Mouse (Mus musculus) limb, embryonic 14.5 days (tissue): ENCODE data around the gene Noxred1. TPM values are rescaled to one million over a fixed set of nuclear protein-coding genes. Genes with fewer than 3 reads are reported as not detected.

Source experiments
- ATAC-seq: fragments of 200-750 bp; cut with Nextera tagmentation; 2 replicates; pipeline ENCODE4 v1.8.0; 2017; ENCODE audit warnings: low read depth, moderate number of reproducible peaks, moderate TSS enrichment; ENCODE audit not compliant: low FRiP score
- DNase-seq: peaks from one replicate; pipeline ENCODE4 v3.0.0-alpha.2; 2015; ENCODE audit warnings: low spot score
- H3K27ac ChIP-seq: fragments of 300-500 bp; sonication (generic); replicated peaks from 2 replicates; pipeline ENCODE4 v1.5.1; 2014; ENCODE audit warnings: low read depth, mild to moderate bottlenecking, low read length, moderate library complexity, mixed read lengths
- H3K27me3 ChIP-seq: fragments of 300-500 bp; sonication (generic); 2 replicates; pipeline ENCODE4 v1.6.1; 2014; ENCODE audit warnings: low read length, mixed read lengths; ENCODE audit not compliant: control insufficient read depth, insufficient read depth
- H3K36me3 ChIP-seq: fragments of 300-500 bp; sonication (generic); 2 replicates; pipeline ENCODE4 v1.6.1; 2014; ENCODE audit warnings: mild to moderate bottlenecking, low read length, moderate library complexity, mixed read lengths; ENCODE audit not compliant: control insufficient read depth, insufficient read depth
- H3K4me1 ChIP-seq: fragments of 300-500 bp; sonication (generic); 2 replicates; pipeline ENCODE4 v1.6.1; 2014; ENCODE audit warnings: antibody characterized with exemption, low read length, mixed read lengths; ENCODE audit not compliant: control insufficient read depth, insufficient read depth
- H3K4me2 ChIP-seq: fragments of 300-500 bp; sonication (generic); replicated peaks from 2 replicates; pipeline ENCODE4 v1.6.1; 2014; ENCODE audit warnings: low read depth, mild to moderate bottlenecking, low read length, moderate library complexity; ENCODE audit not compliant: severe bottlenecking
- H3K4me3 ChIP-seq: fragments of 300-500 bp; sonication (generic); replicated peaks from 2 replicates; pipeline ENCODE4 v1.5.1; 2014; ENCODE audit warnings: low read length
- H3K9ac ChIP-seq: fragments of 300-500 bp; sonication (generic); 2 replicates; pipeline ENCODE4 v1.6.1; 2014; ENCODE audit warnings: mild to moderate bottlenecking, low read depth, low read length, moderate library complexity; ENCODE audit not compliant: severe bottlenecking
- H3K9me3 ChIP-seq: fragments of 300-500 bp; sonication (generic); 2 replicates; pipeline ENCODE4 v1.6.1; 2016; ENCODE audit warnings: low read length; ENCODE audit not compliant: control insufficient read depth
- POLR2A ChIP-seq: fragments of 200-500 bp; IDR thresholded peaks from 2 replicates; pipeline ENCODE4 v1.8.0; 2012; ENCODE audit warnings: inconsistent platforms, mild to moderate bottlenecking, moderate library complexity, borderline replicate concordance; ENCODE audit not compliant: insufficient read depth, insufficient read length; ENCODE audit errors: extremely low read depth
- WGBS: fragments of 180-500 bp; shearing (Covaris S2); extraction: QIAGEN DNeasy Blood & Tissue Kit; methylation state at CpG from one replicate; pipeline ENCODE4 v1.1.7; 2014; 5-methylcytosine and 5-hydroxymethylcytosine counted together
- polyA plus RNA-seq, 2 experiments: library from polyadenylated mRNA; depleted of rRNA in 1 of 2; stranded (reverse) in 1 of 2; unstranded in 1 of 2; fragments of >200 nt; fragmentation: Nextera tagmentation in 1 of 2; extraction: Ambion mirVana in 1 of 2; gene quantifications; 2 replicates each; pipeline versions ENCODE4 v1.2.1 to v1.2.3; 2012 to 2014

Gene Noxred1
- polyA plus RNA-seq, 2 experiments: 0.80 to 0.99 TPM

DNA sequence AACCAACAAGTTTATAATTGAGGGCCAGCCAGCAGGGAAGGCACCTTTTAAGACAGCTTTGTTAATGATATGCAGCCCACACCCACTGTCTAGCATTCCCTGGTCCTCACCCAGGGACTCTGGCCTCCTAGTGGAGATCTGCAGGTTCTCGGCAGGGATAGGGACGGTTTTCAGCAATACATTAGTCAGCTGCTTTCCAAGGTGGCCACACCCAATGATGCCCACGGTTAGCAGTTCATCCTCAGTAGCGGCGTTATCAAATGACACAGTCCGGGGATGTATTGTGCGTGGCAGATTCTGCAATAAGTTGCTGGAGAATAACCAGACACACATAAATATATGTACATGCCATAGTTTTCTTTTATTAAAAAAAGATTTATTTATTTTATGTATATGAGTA is 11.7 kb downstream of the Noxred1 start:
- no peak overlapping the region for H3K4me2 ChIP-seq
- H3K27ac ChIP-seq: no peak overlapping the region
- no peaks in the 10 kb centered on the region for H3K27me3 ChIP-seq
- TF ChIP-seq POLR2A: no peak
- no peak overlapping the region for H3K4me3 ChIP-seq
- no peak overlapping the region for H3K9ac ChIP-seq
- ATAC-seq (no peak), DNase-seq (no peak)
- no peaks in the 10 kb centered on the region for H3K36me3 ChIP-seq
- WGBS: 77% methylated on average over 7 of the region's 7 CpGs
- H3K9me3 ChIP-seq: no peaks in the 10 kb centered on the region
- H3K4me1 ChIP-seq: no peaks in the 10 kb centered on the region

DNA sequence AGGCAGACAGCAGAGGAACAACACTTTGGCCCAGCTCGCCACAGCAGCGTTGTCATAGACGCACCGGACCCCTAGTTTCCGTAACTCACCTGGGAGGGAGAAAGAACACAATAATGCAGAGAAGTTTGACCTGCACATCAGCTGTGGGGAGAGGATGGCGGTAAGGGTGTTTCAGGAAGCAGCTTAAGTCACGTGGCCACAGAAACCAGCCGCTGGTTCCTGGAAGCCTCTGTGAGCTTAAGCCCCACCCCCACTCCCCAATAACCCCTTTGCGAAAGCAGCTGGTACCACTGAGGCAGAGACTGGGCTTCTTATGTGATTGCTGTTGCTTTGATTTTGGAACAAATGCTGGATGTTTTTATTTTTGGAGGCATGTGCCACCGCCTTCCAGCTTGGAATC is 13.6 kb downstream of the Noxred1 start:
- DNase-seq (no peak), ATAC-seq (no peak)
- no peak overlapping the region for H3K9ac ChIP-seq
- H3K4me2 ChIP-seq: no peak overlapping the region
- H3K27ac ChIP-seq: no peak overlapping the region
- no peaks in the 10 kb centered on the region for H3K9me3 ChIP-seq
- WGBS: 73% methylated on average over 10 of the region's 10 CpGs
- no peak overlapping the region for H3K4me3 ChIP-seq
- H3K4me1 ChIP-seq: no peaks in the 10 kb centered on the region
- no peaks in the 10 kb centered on the region for H3K27me3 ChIP-seq
- TF ChIP-seq POLR2A: no peak
- H3K36me3 ChIP-seq: no peaks in the 10 kb centered on the region

DNA sequence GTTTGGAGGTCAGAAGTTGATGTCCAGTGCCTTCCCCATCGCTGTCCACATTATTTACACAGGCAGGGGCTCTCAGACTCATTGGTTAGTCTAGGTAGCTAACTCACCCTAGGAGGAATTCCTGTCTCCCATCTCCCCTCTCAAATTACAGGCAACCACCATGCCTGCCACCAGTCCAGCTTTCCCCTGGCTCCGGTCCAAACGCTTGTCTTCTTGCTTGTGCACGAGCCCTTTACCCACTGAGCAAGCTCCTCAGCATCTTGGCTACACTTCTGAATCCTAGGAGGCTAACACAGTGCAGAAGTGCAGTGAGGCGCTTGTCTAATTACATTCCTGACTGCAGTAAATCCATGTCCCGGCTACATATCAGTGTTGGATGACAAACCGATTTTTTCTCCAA is 19.2 kb downstream of the Noxred1 start:
- Histone ChIP-seq H3K9me3 (no peaks in the 10 kb centered on the region), H3K36me3 (no peaks in the 10 kb centered on the region), H3K9ac (no peak overlapping the region), H3K27ac (no peak overlapping the region), H3K4me1 (no peaks in the 10 kb centered on the region), H3K4me3 (no peak overlapping the region), H3K4me2 (no peak overlapping the region), H3K27me3 (no peaks in the 10 kb centered on the region)
- no peak for TF ChIP-seq POLR2A
- ATAC-seq: no peak
- peak; percentile 17 for DNase-seq
- 52% methylated on average over 7 of the region's 7 CpGs for WGBS

DNA sequence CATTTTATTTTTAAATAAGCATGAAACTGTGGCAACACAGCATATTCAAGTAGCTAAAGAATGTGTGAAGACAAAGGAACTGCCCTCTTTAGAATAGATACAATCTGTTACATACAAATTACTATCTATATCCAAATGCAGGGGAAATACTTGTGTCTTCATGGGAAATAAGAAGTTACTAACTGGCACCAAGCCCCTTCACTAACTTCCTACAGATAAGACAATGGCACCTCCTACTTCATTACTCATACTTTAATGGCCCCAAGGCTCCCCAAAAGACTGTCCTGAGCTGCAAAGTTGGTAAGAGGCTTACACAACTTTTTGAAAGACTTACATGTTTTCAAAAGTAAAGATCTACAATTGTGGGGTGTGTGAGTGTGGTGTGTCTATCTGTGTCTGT is 20.9 kb downstream of the Noxred1 start:
- no peak for ATAC-seq
- no peak overlapping the region for H3K4me3 ChIP-seq
- TF ChIP-seq POLR2A: no peak
- no peak overlapping the region for H3K9ac ChIP-seq
- H3K4me2 ChIP-seq: no peak overlapping the region
- H3K27ac ChIP-seq: no peak overlapping the region
- H3K9me3 ChIP-seq: no peaks in the 10 kb centered on the region
- DNase-seq: no peak
- no peaks in the 10 kb centered on the region for H3K27me3 ChIP-seq
- no peaks in the 10 kb centered on the region for H3K36me3 ChIP-seq
- H3K4me1 ChIP-seq: no peaks in the 10 kb centered on the region

DNA sequence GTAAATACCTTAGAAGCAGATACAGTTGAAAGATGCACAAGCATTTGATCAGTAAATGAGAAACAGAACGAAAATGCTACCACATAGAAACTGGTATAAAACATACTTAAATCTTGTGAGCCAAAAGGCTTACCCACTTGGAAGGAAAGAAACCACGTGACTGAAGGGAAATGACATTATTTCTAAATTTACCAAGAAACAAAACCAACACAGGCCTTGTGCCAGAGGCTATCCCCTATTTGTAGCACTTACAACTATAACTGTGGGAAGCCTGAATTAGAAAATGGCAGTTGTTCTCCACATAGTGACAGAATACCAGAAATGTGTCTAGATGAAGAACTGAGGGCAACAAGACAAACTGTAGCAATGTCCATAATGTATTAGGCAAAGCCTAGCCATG is 22.5 kb downstream of the Noxred1 start:
- ATAC-seq (no peak), DNase-seq (no peak)
- Histone ChIP-seq H3K4me2 (no peak overlapping the region), H3K4me1 (no peaks in the 10 kb centered on the region), H3K36me3 (no peaks in the 10 kb centered on the region), H3K27ac (no peak overlapping the region), H3K9me3 (no peaks in the 10 kb centered on the region), H3K9ac (no peak overlapping the region), H3K27me3 (no peaks in the 10 kb centered on the region), H3K4me3 (no peak overlapping the region)
- 68% methylated on average over 2 of the region's 2 CpGs for WGBS
- no peak for TF ChIP-seq POLR2A
